Mouse (Mus musculus) cerebellum, adult 2 months (tissue): ENCODE results near the gene Eef2k.

Experiments
- CTCF ChIP-seq: fragments of 200-500 bp; IDR thresholded peaks from 2 replicates; pipeline ENCODE4 v1.5.1; 2011; ENCODE audit warnings: low read depth, mild to moderate bottlenecking, control low read depth, low read length, moderate library complexity, borderline replicate concordance; ENCODE audit not compliant: insufficient read depth
- POLR2A ChIP-seq: fragments of 200-500 bp; IDR thresholded peaks from 2 replicates; pipeline ENCODE4 v1.6.1; 2011; ENCODE audit warnings: low read length, control low read depth, borderline replicate concordance; ENCODE audit not compliant: insufficient read depth

GRCm38 (mm10) chr7:120942506-120942905, 99.9 kb downstream of the Eef2k start:
- TF ChIP-seq CTCF (no peak), POLR2A (no peak)
